Mouse (Mus musculus): ENCODE results near the gene Sox15.
"Not testable (repeated sequence)": the region's sequence is repeated elsewhere in the genome, so short reads cannot be mapped to it uniquely, and the experiment has no call there.

The Sox15 gene

DNA sequence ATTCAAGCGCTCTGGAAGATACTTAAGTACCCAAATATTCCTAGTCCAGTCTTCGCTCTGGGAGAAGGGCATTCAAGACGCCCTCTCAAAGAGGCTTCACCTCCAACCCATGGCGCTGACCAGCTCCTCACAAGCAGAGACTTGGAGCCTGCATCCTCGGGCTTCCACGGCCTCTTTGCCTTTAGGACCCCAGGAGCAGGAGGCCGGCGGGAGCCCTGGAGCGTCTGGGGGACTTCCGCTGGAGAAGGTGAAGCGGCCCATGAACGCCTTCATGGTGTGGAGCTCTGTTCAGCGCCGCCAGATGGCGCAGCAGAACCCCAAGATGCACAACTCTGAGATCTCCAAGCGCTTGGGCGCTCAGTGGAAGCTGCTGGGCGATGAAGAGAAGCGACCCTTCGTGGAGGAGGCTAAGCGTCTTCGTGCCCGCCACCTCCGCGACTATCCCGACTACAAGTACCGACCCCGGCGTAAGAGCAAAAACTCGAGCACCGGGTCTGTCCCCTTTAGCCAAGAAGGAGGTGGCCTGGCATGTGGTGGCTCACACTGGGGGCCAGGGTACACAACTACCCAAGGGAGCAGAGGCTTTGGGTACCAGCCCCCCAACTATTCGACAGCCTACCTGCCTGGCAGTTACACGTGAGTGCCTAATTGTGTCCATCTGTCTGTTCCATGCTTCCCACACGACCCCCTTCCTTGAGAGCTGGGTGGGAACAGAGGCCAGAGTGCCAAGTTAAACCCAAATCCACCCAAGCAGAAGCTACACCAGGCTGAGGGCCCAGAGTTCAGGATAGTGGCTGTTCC lies at the start of gene Sox15:
Gene Sox15 (plus strand): TSS at position 51 of the 801 bp plus-strand sequence.
- DNase-seq: no peak

DNA sequence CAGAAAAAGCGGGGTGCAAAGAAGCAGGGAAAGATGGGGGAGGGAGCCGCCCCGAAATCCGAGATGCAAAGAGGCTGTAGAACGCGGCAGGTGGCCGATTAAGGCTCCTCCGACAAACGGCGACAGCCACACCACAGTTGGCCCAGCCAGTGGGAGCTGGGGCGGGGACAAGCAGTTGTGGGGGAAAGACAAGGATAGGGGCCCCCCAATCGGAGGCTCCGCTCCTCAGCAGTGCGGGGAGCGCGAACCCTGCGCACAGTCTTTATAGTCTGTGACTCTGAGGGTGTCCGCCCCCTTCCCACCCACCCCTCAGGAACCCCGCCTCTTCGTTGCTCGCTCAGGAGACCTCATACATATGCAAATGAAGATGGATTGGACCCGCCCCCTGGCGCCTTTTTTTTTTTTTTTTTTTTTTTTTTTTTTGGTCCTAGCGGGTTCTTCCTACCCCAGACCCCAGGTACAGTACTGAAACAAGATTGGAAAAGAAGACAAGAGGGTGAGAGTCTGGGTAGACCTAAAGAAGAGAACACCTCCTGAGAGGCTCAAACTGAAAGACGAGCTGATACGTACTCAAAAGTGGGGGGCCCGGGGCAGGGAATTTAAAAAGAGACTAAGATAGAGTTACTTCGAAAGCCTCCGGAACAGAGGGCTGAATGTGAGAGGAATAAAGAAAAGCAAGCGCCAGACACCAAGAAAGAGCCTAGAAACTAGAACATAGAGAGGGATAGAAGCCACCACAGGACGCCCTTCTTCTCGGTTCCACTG lies 49.2 kb upstream of the Sox15 start, which contains the start of gene Atp1b2:
Gene Atp1b2 (minus strand): TSS at position 217 of the 765 bp plus-strand sequence.
- peak; percentile 25 to 35 for DNase-seq

DNA sequence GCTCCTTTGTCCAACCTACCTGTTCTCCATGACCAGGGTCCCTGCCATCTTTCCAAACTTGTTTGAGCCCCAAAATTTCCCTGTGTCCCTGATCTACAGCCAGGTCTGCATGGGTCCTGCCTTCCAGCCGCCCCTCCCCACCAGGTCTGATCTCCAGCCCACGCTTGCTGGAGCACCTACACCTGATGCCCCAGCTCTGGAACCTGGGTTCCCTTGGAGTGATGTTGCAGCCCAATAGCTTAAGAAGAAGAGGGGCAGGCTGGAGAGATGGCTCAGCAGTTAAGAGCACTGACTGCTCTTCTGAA lies 48.7 kb upstream of the Sox15 start:
- no peak for DNase-seq

DNA sequence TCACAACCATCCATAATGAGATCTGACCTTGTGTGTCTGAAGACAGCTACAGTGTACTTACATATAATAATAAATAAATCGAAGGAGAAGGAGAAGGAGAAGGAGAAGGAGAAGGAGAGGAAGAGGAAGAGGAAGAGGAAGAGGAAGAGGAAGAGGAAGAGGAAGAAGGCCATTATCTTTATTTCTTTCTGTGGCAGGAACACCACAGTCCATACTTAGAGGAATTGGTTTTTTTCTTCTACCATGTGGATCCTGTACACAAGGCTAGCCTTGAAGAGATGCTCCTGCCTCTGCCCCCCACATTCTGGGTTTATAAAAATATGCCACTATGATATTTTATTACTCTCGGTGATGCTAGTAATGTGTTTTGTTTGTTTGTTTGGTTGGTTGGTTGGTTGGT lies 48.3 kb upstream of the Sox15 start:
- no peak for DNase-seq

DNA sequence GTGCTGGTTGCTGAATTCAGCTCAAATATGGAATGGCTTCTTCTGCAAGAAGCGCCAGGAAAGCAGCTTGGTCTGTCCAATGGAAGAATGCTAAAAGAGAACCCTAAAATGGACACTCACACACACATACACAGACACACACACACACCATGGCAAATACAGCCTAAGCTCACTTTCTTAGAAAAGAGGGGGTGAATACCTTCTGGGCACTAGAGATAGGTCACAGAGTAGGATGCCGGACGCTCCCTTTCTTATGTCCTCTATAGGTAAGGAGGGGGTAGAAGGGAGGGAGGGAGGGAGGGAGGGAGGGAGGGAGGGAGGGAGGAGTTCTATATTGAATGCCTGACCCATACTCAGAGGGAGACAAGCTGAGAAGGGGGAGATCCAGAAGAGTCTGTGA lies 46.6 kb upstream of the Sox15 start:
- no peak for DNase-seq

DNA sequence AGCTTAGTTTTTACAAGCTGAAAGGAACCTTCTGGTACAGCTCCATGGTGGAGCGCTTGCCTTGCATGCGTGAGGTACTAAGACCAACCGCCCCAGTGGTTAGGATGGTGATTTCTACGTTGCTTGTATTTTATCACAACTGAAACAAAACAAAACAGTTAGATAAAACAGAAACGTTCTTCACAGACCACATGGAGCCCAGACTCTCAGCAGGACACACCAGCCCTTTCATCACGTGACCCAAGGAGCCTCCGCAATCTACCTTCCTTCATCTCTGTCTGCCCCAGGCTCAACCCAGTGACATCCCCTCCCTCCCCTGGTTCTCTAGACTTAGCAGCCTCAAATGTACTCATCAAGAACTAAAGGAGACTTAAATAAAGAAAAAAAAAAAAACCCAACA lies 45.7 kb upstream of the Sox15 start:
- DNase-seq: no peak

DNA sequence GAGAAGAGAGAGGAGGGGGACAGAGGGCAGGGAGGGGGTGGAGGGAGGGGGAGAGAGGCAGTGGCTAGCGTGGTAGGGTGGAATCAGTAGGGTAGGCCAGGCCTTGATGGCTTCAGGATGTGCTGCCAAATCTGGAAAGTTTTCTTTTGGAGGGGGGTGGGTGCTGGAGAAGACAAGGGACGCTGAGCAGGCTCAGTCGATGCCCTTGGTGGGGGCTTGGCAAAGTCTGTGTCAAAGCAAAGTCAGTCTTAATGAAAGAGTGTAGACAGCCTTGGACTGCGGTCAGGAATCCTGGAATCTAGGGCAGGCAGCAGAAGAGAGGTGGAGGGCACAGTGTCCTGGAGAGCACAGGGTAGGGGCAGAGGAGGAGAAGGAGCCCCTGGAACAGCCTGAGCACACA lies 44.2 kb upstream of the Sox15 start:
- no peak for DNase-seq

DNA sequence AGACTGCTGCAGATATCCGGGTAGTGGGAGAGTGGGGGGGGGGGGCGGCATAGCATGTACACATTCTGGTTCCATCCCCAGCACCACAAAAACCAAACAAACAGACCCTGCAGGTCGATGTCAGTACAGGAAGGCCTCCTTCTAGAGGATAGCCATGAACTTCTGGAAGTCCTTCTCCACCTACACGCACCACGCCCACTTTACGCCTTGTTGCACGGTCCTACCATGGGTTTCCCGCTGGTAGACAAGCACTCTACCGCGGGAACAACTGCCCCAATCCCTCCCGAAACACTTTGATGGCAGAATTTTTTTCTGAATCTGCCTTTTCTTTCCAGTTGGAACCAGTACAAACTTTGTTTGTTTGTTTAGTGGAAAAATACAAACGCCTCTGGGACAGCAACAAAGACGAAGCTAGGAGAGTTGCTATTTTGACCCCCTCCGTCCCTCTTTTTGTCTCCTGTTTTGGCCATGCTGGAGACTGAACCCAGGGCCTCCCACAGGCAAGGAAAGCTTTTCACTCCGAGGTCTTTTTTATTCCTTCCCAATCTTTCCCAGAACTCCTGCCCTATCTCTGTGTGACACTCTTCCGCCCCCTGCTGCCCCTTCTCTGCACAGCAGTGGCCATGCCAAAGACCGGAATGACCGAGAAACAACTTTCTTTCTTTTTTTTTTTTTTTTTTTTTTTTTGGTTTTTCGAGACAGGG lies 41.4 kb upstream of the Sox15 start:
- DNase-seq: peak; percentile 57 to 74

DNA sequence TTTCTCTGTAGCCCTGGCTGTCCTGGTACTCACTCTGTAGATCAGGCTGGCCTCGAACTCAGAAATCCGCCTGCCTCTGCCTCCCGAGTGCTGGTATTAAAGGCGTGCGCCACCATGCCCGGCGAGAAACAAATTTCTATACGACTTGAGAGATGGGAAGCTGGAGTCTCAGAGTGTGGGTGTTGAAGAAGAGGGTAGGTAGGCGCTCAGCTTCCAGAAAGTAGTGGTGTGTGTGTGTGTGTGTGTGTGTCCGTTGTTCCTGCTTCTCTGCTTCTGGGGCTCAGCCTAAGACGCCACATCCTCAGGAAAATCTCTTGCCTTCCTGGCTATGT lies 40.9 kb upstream of the Sox15 start:
- DNase-seq: not testable (repeated sequence)

DNA sequence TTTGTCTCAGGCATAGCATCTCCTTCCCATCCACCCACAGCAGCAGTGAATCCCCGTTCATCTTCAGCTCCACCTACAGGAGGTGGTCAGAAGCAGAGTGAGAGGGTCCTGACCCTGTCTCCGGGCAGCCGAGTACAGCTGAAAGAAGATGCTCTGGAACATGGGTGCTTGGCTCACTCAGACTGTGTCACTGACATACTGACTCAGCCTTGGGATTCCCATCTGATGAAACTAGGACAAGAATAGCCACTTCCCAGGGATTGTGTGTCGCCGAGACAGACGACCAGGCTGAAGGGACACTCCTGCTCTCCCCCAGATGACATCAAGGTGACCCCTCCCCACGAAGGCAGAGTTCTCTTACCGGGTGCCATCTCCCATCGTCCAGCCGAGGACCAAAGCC lies 38.3 kb upstream of the Sox15 start:
- no peak for DNase-seq

DNA sequence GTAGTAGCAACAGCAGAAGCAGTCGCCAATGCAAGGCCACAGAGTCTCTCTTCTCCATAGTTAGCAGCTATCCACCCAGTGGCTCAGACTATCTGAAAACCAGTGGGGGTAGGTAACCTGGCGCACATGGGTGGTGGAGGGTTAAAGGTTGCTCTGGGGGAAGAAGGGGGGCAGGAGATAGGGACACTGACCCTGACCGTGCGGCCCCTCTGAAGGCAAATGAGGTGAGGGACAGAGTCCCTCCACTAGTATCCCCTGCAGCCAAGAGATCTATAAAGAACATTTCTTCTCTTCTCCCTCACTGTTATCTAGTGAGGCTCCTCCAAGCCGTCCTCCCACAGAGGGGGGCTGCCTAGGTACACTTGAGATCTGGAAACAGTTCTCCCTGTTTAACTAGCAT lies 37.3 kb upstream of the Sox15 start, which contains the start of gene Shbg:
Gene Shbg (minus strand): TSS at position 101 of the 400 bp plus-strand sequence.
- DNase-seq: no peak

DNA sequence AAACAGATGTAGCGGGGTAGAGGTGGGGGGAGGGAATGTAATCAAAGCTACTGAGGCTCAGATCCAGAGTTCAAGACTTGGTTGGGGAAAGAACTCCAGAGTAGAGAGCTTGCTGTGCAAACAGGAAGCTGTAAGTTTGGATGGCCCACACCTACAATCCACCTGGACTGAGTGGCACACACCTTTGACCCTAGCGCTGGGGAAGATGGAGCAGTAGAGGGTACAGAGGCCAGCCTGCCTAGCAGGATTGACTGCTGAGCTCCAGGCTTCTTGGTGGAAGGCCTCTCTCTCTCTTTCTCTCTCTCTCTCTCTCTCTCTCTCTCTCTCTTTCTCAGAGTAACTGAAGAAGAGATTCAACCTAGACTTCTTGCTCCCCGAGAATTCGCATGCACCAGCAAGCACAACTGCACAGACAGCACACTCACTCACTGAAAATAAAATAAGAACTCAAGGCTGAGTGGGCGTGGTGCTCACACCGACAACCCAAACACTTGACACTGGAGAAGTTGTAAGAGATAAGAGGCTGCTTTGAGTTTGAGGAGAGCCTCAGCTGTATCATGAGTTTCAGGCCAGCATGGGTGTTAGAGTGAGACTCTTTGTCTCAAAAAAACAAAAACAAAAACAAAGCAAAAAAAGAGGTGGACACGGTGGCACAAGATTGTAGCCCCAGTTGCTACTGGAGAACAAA lies 34.6 kb upstream of the Sox15 start:
- no peak for DNase-seq

DNA sequence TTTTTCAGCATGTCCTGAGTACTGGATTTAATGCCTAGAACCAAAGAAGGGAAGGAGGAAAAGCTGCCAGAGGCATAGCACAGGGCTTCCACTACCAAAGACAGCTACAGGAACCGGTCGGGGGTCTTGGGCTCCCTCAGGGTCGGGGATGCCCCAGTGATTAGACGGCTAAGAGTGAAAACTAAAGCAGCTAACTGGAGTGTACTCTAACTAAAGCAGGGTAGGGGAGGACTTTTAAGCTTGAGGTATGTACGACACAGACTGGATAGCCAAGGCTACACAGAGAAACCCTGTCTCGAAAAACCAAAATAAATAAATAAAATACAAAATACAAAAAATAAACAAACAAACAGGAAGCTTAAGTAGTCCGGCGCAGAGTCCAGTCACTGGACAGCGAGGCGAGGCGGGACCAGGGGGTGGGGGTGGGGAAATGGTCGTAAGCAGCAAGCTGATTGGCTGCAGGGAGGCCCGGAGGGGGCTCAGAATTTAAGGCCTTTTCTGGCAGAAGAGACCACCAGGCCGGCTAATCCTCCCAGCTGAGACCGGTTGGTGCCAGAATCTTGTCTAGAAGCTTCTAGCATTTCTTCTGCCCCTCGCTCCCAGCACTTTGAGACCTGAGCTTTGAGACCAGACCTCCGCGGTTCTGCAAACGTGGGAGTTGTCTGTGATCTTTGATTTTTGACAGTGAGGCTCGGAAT lies 33.4 kb upstream of the Sox15 start, which contains the start of gene Sat2:
Gene Sat2 (plus strand): TSS at position 454 of the 698 bp plus-strand sequence.
- no peak for DNase-seq

DNA sequence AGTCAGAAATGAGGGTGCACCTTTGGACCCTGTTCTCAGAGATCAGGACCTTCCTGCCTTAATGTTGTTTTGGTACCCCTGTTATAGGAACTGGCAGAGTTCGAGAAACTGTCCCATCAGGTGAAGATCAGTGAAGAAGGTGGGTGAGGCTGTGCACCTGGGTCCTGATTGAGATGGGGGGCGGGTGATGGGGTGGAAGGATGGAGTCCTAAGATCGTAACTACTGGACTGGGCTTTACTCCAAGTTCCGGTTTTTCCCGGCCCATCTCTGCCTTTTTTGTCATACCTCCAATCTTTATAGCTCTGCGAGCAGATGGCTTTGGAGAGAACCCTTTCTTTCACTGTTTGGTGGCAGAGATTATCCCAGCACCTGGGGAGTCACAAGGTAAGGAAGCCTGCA lies 32.7 kb upstream of the Sox15 start:
- no peak for DNase-seq

DNA sequence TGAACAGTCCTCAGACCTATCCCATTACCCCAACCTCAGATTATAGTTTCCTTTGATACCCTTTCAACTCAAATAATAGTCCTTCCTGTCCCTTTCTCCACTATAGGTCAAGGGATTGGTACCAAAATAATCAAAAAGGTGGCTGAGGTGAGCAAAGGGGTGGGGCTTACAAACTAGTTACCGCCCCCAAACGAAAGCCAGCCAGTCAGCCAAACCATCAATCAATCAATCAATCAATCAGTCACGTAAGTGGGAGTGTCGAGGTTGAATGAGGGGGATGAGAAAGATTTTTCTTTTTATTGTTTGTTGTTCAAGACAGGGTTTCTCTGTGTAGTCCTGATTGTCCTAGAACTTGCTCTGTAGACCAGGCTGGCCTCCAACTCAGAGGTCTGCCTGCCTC lies 32.1 kb upstream of the Sox15 start:
- no peak for DNase-seq

DNA sequence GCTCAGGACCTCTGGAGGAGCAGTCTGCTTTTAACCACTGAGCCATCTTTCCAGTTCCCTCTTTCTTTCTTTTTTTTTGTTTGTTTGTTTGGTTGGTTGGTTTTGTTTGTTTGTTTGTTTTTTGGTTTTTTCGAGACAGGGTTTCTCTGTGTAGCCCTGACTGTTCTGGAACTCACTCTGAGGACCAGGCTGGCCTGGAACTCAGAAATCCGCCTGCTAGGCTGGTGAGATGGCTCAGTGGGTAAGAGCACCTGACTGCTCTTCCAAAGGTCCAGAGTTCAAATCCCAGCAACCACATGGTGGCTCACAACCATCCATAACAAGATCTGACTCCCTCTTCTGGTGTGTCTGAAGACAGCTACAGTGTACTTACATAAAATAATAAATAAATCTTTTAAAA lies 30.8 kb upstream of the Sox15 start:
- not testable (repeated sequence) for DNase-seq

DNA sequence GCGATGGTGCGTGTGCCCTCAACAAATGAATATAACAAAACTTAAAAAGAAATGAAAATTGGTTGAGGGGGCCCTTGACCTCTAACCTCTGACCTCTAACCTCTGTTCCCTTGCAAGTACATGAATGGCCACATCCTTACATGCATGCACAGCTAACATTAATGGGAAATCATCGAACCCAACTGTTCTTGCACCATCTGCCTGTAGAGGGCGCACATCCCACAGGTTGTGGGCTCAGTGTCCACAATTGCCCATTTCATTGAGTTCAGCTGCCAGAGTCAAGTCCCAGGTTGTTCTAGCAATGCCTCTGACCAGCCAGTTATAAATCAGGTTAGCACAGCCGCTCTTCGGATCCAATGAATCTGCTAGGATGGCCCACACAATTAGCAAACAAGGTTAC lies 26.8 kb upstream of the Sox15 start:
- peak; percentile 50 to 79 for DNase-seq

DNA sequence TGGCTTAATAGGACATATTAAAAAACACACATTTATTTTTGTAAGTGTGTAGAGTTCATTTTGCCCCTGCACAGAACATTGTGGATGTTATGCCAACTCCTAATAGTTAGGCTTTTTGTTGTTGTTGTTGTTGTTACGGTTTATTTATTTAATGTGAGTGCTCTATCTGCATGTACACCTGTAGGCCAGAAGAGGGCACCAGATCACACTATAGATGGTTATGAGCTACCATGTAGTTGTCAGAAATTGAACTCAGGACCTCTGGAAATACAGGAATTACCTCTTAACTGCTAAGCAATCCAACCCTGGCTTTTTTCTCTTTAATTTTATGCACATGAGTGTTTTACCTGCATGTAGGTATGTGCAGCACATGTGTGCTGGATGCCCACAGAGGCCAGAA lies 25.3 kb upstream of the Sox15 start:
- DNase-seq: no peak

DNA sequence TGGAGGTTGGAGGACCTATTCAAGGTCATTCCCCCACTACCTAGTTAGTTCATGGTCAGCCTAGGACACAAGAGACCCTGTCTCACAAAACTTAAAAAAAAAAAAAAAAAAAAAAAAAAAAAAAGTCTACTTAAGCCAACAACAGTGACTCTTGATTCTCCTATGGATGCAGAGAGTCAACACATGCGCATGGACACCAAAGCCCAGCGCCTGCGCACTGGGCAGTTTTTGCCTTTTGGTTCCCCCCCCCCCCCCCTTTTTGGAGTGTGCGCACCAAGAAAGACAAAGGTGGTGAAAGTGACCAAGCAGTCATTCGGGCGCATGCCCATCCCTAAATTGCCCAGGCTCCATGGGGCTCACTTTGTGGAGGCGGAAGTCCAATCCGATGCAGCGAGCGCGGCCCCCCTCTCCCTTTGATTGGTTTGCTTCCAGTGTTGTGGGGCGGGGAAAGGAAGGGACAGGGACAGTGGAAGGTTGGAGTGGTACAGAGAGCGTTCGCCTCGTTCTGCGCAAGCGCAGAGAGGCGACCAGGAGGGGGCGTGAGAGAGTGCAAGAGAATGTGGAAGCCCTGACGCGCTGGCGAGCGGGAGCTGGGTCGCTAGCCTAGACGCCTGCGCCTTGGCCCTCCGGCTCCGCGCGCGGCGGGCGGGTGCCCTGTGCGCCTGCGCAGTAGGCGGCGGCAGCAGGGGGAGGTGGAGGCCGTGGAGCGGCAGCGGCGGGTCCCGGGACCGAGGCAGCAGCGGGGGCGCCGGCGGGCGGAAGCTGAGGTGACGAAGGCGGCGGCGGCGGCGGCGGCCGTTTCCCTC lies 22.6 kb upstream of the Sox15 start, which contains the start of gene Fxr2:
Gene Fxr2 (plus strand): TSS at position 707 of the 806 bp plus-strand sequence.
- peak; percentile 100 for DNase-seq

DNA sequence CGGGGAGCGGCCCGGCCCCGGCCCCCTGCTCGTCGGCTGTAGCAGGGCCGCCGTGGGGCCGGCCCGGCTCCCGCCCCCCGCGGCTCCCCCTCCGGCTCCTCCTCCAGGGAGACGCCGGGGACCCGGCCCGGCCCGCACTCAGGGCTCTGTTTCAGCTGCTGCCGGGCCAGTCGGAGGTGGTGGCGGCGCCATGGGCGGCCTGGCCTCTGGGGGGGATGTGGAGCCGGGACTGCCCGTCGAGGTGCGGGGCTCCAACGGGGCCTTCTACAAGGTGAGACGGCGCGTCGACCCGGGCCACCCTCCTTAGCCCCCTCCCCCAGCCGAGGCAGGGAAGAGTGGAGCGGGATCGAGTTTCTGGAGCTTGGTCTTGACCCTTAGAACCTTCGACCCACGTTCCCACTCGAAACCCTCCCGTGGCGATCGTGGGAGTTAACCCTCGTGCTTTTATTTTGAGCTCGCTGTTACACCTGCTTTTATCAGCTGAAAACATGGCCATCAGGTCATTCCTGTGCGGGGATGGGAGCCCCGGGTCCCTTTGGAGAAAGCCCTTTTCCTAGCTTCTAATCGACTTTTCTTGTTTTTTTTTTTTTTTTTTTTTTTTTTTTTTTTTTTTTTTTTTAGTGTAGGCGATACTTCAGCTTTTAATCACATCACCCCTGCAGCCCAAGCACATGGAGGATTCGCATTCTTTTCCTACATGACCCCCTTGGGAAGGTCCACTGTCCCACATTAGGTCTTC lies 21.8 kb upstream of the Sox15 start:
- DNase-seq: no peak

DNA sequence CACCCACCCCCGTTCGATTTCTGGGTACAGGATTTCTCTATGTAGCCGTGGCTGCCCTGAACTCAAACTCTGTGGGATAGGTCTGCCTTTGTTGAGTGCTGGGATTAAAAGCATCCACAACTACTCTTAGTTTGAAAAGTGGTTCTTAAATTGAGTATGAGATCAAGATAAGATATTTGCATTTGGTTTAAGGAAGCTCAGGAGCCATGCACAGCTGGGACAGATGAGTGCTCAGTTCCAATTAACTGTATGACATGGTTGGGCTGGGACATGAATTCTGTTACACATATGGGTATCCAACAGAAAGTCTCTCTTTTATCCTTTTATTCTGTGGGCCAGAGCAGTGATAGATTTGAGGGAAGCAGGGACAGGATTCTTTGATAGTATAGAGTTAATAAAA lies 19.6 kb upstream of the Sox15 start:
- DNase-seq: no peak
